Mouse (Mus musculus) CH12.LX (cell line): ENCODE measurements at regions not wholly inside any gene's neighbourhood (a gene's known extent, or its start where the extent isn't known, plus 50 kb on each side); places are given as distances from the start of the nearest gene placed in this dataset.

Experiments used
- CTCF ChIP-seq, 2 experiments: IDR thresholded peaks in 1 of 2; conservative IDR thresholded peaks in 1 of 2; 2 replicates each; pipeline ENCODE4 v1.5.1; 2011 to 2012; ENCODE audit warnings: low read depth in 2 of 2, low read length in 2 of 2, improper control_type of control experiment in 1 of 2, inconsistent platforms in 1 of 2, mild to moderate bottlenecking in 1 of 2, moderate library complexity in 1 of 2
- TCF12 ChIP-seq: IDR thresholded peaks from 2 replicates; pipeline ENCODE4 v1.6.1; 2014; ENCODE audit warnings: low read depth, mild to moderate bottlenecking, inconsistent platforms, low read length, improper control_type of control experiment

DNA sequence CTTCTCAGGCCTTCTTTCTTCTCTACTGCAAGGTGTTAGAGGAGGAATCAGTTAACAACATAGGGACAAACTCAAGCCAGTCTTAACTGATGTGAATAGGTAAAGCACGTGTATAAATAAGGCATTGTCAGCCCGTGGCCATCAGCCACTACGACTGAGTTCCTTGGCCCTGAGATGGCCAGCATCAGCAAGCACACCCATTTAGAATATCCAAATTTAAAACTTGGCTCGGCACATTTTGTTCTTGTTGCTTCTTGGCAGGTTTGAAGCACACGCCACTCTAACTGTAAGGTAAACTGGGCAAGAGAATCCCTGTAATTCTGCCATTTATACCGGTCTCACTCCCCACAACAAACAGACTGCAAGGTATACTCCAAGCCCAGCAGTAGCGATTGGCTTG is 57.3 kb upstream of the Lrrc52 start:
- TF ChIP-seq CTCF (conservative IDR thresholded peaks at IDR 0.05 in 1 of 2, IDR thresholded peaks at IDR 0.05 in 1 of 2; ENCODE audit: low read depth in 2 of 2, low read length in 2 of 2): no peak
- TF ChIP-seq TCF12: no peak
